Mouse (Mus musculus): Measurements from ENCODE around the gene Rftn2.
"Not testable (repeated sequence)": the region's sequence is repeated elsewhere in the genome, so short reads cannot be mapped to it uniquely, and the experiment has no call there.

The Rftn2 gene

DNA sequence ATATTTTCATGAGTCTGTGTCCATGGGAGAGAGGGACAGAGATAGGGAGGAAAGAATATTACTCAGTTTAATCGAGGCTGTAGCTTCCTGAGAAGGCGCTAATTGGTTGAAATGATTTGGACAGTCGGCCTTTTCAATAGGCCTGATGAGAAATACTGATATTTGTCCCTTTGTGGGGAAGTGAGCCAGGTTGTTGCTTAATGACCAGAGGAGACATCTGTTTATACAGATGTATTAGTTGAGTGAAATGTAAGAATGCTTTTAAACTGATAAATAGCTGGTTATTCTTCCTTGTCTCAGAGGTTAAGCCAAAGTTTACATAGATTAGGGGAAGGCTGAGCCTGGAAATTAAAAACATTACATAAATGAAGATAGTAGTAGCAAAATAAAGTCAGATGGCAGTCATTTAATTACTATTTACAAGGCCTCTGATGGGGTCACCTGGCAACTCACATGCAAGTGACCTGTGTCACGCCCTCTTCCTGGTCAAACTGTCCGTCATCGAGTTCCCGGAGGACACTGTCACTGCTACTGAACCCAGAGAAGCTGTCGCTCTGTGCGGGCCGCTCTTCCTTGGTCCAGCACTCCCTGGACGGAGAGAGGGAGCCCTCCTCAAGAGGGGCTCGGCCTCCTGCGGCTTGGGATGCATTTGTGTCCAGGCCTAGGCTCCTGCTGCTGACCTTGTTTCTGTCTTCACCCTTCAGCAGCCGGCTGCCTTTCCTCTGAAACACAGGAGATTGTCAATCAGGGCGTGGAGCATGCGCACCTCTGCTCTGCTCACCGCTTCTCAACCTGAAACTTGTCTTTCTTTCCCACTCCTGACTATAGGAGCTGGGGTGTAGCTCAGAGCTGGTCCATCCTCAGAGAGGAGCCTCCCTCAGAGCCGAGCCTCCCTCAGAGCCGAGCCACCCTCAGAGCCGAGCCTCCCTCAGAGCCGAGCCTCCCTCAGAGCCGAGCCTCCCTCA is 54.9 kb downstream of the Rftn2 start:
- DNase-seq (ENCODE audit: low spot score): no peak

DNA sequence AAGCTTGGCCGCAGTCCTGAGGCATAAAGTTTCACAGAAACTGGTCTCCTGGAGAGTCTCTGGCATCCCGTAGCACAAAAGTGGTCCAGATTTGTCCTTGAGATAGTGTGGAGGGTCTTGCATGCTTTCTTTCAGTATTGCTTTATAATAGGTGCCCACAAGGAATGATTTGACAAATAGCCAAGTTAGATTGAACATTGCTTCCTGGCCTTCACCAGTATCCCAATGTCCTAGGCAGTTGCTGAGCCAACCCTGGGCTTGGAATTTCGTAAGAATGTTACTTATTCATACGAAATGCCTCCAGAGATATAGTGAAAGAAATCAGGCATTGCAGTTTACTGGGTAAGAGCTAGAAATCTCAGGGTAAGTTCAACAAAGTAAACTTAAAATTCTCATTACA is 58.0 kb downstream of the Rftn2 start:
- DNase-seq (ENCODE audit: low spot score): no peak

DNA sequence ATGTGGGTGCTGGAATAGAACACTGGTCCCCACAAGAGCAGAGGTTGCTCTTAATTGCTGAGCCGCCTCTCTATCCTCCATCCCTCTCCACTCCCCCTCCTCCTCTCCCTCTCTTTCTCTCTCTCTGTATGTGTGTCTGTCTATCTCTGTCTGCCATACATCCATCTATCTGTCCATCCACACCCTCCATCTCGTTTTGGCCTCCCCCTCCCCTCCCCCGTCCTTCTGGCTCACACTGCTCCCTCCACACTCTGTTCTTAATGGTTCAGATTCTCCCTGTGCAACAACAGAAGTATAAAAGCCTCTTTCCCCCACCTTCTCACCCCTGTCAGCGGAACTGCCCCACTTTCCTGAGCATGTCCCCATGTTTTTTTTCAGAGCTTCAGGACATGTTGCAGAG is 59.0 kb downstream of the Rftn2 start:
- DNase-seq (ENCODE audit: low spot score): no peak

DNA sequence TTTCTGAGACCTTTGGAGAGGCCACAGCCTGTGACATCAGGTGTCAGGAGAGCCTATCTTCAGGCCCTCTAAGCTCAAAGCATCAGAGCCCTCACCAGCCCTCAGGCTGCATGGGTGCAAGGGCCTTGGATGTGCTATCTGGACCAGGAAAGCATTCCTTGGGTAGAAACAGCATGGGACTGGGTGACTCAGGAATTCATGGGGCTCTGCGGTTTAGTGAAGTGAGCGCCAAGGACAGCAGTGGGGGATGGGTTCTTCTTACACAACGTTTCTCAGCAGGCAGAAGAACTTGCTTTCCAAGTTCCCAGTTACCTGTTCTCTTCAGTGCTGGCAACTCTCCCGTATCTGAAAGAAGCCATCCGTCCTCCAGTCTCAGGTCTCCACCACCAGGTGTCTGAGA is 62.6 kb downstream of the Rftn2 start:
- peak; percentile 29 for DNase-seq (ENCODE audit: low spot score)

DNA sequence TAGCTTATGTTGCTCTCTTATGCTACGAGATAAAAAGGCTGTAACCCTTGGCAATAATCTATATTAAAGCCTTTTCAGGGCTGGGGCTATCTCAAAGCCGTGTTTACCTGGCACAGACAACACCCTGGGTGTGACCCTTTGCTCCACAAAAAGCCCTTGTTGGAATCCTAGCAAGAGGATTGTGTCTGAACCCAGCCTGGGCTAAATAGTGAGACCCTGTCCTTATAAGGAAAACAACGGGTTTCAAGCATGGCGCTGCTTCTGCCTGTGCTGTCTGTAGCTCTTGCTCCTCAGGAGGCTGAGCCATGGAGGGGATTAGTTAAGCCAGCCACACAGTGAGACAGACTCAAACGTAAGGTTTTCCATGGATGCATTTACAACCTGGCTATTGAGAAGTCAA is 63.8 kb downstream of the Rftn2 start:
- no peak for DNase-seq (ENCODE audit: low spot score)

DNA sequence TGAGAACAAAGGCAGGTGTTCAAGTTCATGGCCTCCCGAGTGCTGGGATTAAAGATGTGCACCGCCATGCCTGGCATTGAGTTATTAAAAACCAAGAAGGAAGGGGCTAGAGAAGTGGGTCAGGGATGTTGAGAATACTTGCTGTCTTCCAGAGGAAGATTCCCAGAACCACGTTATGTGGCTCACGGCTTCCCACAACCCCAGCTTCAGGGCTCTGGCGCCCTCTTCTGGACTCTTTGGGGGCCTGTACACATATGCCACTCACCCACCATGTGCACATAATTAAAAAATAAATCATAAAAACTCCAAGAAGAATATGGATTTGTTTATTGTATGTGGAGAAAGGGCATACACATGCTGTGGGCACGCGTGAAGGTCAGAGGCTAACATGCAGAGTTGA is 64.7 kb downstream of the Rftn2 start:
- DNase-seq (ENCODE audit: low spot score): no peak

DNA sequence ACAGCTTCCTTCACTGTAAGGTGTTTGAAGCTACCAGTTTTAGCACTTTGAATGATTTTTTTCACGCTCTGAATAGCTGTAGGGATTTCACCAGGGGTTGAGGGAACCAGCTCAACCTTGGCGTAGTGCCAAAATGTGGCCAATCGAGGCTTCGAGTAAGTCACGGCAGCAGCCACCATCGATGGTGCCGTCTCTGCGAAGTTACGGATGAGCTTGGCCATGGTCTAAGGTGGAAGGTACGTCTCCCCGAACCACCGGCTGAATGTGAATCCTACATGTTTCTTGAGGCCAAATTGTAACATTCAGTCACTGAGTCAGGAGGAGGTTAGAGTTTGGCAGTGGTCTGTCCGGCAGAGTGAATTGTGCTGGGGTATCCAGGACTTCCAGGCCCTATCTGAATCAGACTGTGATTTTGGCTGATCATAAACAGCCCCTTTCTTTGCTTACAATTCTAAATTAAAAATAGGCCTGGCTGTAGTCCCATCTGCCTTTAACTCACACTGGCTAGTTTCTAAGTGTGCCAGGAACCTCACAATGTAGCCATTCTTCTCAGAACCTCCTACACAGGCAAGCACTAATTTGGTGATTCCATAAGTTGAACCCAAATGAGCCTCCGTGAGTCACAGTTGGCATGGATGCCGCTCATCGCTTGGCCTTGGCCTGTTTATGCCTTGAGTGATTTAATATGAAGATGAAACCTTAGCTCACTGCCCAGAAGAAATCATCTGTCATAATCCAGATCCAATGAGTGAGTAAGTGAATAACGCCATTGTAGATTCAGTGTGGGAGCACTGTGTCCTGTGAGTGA is 65.5 kb downstream of the Rftn2 start:
- no peak for DNase-seq (ENCODE audit: low spot score)

DNA sequence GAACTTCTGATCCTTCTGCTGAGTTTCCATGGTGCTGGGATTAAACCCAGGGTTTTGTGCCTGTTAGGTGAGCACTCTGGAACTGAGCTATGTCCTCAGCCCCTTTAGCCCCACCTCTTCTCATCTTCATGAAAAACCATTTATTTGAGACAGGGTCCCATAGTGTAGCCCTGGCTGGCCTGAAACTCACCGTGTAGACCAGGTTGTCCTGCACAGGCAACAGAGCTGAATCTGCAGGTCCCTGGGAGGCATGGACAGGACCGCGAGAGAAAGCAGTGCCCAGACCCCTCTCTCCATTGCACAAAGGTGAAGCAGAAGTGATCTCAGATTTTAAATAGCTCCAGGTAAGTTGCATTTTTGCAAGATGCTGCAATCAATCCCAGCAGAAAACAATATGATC is 66.4 kb downstream of the Rftn2 start:
- DNase-seq (ENCODE audit: low spot score): no peak

DNA sequence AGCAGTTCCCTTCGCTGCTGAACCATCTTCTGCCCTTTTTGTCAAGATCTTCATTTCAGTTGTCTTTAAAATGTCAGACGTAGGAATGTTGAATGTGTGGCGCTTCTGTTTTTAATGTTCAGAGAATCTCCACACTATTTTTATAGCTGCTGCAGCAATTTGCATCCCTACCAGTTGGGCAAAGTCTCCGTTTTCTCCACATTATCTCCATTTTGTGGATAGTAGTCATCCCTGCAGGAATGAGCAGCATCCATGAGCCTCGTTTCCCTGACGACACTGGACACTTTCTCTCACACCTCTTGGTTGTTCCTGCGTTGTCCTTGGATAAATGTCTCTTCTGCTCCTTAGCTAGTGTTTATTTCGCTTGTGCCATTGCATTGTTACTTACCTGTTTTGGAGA is 67.8 kb downstream of the Rftn2 start:
- no peak for DNase-seq (ENCODE audit: low spot score)

DNA sequence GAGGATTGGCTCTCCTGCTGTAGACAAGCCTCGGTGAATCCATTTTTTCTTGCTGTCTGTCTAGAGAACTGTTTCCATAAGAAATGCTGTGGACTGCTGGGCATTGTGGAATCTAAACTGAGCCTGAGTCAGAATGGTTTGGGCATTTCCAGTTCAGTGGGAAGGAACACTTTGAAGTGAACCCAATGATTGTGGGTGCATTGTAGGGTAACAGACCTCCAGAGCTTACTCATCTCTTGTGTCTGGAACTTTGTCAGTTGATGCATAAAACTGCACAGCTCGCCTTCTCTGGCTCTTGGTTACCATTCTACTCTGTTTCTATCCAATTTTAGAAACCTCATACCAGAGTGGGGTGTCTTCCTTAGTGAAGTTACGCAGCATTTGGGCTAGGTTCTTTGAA is 68.4 kb downstream of the Rftn2 start:
- no peak for DNase-seq (ENCODE audit: low spot score)

DNA sequence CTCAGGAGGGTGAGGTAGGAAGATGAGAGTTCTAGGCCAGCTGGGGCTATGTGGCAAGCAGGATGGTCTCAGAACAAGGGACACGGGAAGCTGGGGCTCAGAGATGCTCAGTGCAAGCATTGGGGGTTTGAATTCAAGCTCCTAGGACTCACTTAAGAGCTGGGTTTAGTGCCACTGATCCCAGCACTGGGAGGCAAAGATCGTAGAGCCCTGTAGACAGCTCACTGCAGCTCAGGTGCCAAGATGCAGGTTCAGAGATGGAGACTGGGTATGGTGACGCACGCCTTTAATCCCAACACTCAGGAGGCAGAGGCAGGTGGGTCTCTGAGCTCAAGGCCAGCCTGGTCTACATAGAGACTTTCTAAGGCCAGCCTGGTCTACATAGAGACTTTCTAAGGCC is 69.3 kb downstream of the Rftn2 start:
- DNase-seq (ENCODE audit: low spot score): no peak

DNA sequence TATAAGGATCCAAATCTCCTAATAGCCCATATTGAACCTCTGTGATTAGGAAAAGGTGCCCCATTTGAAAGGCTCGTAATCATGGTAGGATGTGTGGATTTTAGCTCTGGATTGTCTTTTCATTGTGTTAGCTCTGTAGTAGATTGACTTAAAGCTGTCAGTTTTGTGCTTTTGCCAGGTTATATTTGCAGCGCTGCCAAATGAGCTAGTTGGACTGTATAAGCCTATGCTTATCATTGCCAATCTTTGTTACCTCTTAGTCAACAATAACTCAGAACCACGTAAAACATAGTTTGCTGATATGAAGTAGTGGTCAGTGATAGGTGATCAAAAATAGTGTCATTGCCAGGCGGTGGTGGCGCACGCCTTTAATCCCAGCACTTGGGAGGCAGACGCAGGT is 81.0 kb downstream of the Rftn2 start:
- DNase-seq (ENCODE audit: low spot score): no peak

DNA sequence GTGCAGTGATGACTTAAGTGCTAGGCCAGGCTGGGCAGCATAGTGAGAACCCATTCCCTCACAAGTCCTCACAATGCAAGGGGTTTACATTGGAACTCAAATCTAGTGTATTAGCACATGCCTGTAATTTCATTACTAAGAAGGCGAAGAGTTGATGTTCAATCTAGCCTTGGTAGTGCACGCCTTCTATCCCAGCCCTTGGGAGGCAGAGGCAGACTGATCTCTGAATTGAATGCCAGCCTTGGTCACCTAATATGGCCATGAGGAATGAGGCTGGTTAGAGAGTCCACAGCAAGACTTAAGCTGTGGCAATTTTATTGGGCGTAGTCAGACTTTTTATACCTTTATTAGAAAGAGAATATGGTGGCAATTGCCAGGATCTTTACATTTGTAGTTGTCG is 82.2 kb downstream of the Rftn2 start:
- no peak for DNase-seq (ENCODE audit: low spot score)

DNA sequence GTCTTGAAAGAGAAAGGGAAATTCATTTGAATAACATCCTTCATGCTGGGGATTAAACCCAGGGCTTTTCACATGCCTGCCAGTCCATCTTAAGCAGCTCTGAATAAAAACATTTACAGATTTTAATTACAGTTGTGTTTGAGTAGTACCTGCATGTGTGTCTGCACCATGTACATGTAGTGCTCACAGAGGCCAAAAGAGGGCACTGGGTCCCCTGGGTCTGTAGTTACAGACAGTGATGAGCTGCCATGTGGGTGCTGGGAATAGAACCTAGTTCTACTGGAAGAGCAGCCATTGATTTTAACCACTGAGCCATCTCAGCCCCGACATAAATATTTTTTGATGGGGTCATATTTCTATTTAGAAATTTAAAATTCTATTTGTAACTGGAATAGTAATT is 90.7 kb downstream of the Rftn2 start:
- no peak for DNase-seq (ENCODE audit: low spot score)

DNA sequence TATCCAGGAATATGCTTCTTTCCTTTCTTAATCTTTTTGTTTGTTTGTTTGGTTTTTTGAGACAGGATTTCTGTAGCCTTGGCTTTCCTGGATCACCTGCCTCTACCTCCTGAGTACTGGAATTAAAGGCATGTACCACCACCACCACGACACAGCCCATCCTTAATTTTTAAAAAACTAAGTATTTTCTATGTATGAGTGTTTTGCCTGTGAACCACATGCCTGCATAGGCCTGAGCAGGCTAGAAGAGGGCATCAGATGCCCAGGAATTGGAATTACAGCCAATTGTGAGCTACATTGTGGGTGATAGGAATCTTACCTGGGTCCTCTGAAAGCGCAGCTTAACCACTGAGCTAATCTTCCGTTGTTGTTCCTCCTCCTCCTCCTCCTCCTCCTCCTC is 92.3 kb downstream of the Rftn2 start:
- no peak for DNase-seq (ENCODE audit: low spot score)

DNA sequence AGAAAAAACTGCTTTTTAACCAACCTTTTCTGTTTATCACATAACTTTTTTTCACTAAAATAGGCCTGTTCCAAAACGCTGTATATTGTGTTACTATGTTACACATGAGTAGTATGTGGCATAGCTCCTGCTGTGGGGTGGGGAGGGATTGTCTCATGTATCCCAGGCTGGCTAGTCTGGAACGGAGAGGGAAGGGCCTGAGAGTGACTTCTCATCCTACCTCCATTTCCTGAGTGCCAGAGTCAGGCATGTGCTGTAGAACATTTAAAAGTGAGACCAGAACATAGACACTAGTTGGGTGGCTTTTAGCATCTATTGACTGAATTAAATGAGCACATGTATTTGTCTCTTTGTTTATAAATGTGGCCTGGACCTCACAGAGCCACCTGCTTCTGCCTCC is 93.4 kb downstream of the Rftn2 start:
- DNase-seq (ENCODE audit: low spot score): no peak

DNA sequence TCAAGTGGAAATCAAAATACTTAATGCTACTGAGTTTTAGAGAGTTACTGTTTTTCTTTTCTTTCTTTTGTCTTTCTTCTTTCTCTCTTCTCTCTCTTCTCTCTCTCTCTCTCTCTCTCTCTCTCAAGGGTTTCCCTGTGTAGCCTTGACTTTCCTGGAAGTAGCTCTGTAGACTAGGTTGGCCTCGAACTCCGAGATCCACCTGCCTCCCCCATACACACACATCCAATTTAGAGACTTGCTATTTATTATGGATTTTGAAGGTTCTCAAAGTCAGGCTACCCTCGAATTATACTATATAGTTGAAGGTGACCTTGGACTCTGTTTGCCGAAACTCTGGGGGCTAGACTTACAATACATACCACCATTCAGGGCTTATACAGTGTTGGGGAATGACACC is 94.3 kb downstream of the Rftn2 start:
- no peak for DNase-seq (ENCODE audit: low spot score)

DNA sequence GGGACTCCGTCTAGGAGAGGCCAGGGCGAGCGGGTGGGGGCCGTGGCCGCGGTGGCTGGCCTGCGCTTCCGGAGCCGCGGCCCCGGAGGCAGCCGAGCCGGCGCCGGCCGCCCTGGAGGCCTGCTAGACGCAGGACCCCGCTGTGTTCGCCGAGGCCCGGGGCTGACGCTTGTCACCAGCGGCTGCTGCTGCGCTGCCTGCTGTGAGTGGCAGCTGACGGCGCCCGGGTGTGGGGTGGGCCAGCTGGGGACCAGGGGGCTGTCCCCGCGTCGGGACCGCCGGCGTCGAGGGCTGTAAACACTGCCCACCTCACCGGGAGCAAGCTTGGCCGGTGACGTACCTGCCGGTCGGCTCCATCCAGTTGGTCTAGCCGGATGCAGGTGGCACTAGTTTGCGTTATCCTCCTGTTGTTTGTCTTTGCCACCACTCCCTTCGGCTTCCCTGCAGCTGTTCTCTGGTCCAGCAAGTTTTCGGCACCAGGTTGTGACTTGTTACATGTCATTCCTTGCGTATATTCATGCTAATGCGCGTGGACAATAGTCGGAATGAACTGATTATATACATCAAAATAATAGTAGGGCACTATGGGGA is 95.1 kb downstream of the Rftn2 start:
- peak; percentile 82 for DNase-seq (ENCODE audit: low spot score)

DNA sequence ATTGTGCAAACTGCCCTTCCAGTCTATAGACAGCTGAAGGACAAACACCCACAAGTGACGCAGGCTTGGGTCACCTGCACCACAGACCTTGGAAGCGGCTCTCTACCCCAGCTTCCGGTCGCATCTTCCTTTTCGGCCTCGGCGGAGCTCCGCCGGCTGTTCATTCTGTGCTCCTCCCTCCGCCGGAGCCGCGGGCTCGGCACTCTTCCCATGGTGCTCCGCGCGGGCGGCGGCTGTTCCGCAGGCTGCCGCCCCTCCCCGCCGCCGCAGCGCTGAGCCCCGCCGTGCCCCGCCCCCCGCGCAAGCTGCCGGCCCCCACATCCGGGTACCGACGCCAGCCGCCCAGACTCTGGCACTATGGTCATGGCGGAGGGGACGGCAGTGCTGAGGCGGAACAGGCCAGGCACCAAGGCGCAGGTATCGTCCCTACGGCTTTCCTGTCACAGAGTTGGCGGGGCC is 95.6 kb downstream of the Rftn2 start, which contains the start of gene Mob4:
Gene Mob4 (plus strand): TSS at position 289 of the 459 bp plus-strand sequence.
- peak; percentile 93 for DNase-seq (ENCODE audit: low spot score)

DNA sequence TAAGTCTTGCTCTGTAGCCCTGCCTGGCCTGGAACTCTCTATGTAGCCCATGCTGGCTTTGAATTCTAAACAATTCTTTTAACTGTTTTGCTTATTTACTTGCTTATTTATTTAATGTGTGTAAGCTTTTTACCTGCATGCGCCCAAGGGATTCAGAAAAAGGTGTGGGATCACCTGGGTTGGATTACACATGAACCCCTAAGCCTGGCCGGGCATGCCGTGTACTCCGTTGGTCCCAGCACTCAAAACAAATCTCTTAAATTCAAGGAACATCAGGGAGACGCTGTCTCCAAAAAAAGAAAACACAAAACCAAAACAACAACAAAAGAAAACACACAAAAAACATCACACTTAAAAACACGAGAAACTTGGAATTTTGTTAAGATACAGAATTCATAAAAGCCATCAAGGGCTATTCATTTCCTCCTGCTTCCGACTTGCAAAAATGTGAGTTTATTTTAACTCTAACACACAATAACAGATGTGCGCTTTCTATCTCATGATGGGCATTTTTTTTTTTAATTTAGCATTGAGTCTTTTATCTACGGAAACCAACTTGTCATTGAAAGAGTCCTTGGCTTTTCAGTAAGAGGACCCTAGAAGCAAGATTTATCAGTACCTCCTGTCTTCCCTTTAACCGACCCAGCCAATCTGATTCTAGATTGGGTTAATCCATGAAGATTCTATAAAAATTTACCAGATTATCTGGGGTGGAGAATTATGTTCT is 96.2 kb downstream of the Rftn2 start:
- no peak for DNase-seq (ENCODE audit: low spot score)

DNA sequence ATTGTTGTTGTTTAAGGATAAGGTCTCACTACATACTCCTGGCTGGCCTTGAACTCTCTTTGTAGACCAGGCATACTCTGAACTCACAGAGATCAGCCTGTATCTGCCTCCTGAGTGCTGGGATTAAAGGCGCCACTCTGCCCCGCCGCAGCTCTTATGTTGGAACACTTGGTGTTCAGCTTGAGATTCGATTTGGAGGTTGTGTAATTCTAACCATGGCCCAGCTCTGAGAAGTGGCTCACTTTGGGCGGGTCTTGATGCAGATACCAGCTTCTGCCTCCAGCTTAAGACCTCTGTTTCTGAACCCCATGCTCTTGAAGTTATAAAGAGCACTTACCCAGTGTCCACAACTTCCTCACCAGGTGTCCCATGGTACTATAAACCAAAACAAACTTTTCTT is 96.9 kb downstream of the Rftn2 start:
- no peak for DNase-seq (ENCODE audit: low spot score)

DNA sequence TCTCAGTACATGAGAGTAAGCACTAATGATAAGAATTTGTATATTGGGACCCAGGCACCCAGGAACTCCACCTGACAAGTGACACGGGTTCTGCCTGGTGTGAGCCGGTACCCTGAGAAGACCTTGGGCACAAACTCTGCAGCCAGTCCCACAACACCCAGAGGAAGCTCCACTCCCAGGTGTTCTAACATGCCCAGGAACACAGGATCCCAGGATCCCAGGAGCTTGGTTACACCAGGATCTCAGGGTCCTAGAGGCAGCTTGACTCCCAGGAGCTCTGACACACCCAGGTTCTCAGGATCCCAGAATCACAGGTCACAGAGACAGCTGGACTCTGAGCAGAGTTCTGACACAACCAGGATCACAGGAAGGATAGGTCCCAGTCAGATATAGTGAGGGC is 102.4 kb downstream of the Rftn2 start:
- DNase-seq (ENCODE audit: low spot score): not testable (repeated sequence)
